Mouse (Mus musculus): ENCODE results near the gene Tmem123. TPM values are rescaled to one million over a fixed set of nuclear protein-coding genes. Genes with fewer than 3 reads are reported as not detected.
A peak's percentile ranks its signal among the peaks of the same experiment; 100 is the strongest.

Tmem123 gene
- polyA plus RNA-seq, 1 experiment = 0.63 TPM

DNA sequence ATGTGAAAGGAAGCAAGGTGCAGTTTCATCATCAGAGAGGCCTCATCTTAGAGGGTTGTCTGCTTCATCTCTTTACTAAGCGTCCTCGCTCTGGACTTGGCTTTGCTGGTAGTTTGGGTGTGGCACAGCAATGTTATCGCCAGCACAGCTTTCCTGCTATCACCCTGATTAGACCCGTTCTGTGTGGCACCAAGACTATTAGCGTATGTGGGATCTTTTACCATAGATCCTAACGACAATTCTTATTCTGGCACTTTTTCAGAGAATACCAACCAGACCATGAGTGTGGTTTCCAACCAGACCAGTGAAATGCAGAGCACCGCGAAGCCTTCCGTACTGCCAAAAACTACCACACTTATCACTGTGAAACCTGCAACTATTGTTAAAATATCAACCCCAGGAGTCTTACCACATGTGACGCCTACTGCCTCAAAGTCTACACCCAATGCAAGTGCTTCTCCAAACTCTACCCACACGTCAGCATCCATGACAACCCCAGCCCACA is 26.8 kb downstream of the Tmem123 start:
- peak overlapping the region; percentile 23 for H3K4me3 ChIP-seq (replicated peaks)
- no peaks in the 10 kb centered on the region for H3K27me3 ChIP-seq (ENCODE audit: control insufficient read depth)
- peaks cover 49% of the 10 kb centered on the region for H3K4me1 ChIP-seq (ENCODE audit: control insufficient read depth)
- peaks cover 70% of the 10 kb centered on the region for H3K36me3 ChIP-seq (ENCODE audit: control insufficient read depth)
- H3K9me3 ChIP-seq (ENCODE audit: control insufficient read depth, low read length) = no peaks in the 10 kb centered on the region
- TF ChIP-seq TAL1 (IDR thresholded peaks at IDR 0.05; ENCODE audit: low read length) (peak; percentile 65; the same call in 2 of the 3 replicates), GATA1 (IDR thresholded peaks at IDR 0.05; ENCODE audit: low read length) (peak; percentile 79)

DNA sequence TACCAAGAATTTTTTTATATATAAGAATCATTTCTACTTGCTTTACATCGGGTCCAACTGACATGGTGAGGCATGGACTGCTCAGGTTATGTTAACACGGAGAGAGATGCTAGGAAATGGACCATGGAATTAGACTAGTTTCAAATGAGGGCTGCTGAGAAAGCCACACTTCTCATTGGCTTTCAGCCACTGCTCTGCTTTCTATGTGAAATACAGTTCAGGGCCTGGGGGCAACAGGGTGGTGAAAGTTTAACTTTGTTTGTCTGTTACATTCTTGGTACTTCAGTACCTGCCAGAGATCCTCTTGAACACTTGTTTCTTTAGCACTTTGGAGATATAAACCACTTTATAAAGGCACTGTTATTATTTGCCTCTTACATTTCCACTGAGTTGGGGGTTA is 29.7 kb downstream of the Tmem123 start:
- no peak for TF ChIP-seq TAL1 (IDR thresholded peaks at IDR 0.05; ENCODE audit: low read length)
- no peak for TF ChIP-seq GATA1 (IDR thresholded peaks at IDR 0.05; ENCODE audit: low read length)
- H3K36me3 ChIP-seq (ENCODE audit: control insufficient read depth) = peaks cover 60% of the 10 kb centered on the region
- peaks cover 42% of the 10 kb centered on the region for H3K4me1 ChIP-seq (ENCODE audit: control insufficient read depth)
- no peaks in the 10 kb centered on the region for H3K27me3 ChIP-seq (ENCODE audit: control insufficient read depth)
- H3K4me3 ChIP-seq (replicated peaks) = no peak overlapping the region
- no peaks in the 10 kb centered on the region for H3K9me3 ChIP-seq (ENCODE audit: control insufficient read depth, low read length)

DNA sequence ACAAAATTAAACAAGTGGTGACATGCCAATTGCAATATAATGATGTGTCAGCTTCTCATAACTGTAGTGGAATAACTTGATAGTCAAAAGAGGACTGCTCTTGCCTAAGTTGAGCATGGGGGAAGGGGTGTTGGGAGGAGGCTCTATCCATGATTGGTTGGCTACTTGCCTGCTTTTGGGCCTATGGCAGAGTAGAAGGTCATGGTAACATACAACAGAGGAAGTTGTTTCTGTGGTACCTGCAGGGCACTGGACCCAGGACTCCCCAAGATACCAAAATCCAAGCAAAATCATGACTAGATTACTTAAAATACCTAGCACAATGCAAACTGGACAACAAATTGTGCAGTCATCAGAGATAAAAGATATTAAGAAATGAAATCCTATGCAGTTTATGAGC is 31.7 kb downstream of the Tmem123 start:
- Histone ChIP-seq H3K4me1 (ENCODE audit: control insufficient read depth) (peaks cover 24% of the 10 kb centered on the region), H3K4me3 (replicated peaks) (no peak overlapping the region), H3K9me3 (ENCODE audit: control insufficient read depth, low read length) (no peaks in the 10 kb centered on the region), H3K36me3 (ENCODE audit: control insufficient read depth) (peaks cover 53% of the 10 kb centered on the region), H3K27me3 (ENCODE audit: control insufficient read depth) (no peaks in the 10 kb centered on the region)
- no peak for TF ChIP-seq TAL1 (IDR thresholded peaks at IDR 0.05; ENCODE audit: low read length)
- TF ChIP-seq GATA1 (IDR thresholded peaks at IDR 0.05; ENCODE audit: low read length) = no peak

DNA sequence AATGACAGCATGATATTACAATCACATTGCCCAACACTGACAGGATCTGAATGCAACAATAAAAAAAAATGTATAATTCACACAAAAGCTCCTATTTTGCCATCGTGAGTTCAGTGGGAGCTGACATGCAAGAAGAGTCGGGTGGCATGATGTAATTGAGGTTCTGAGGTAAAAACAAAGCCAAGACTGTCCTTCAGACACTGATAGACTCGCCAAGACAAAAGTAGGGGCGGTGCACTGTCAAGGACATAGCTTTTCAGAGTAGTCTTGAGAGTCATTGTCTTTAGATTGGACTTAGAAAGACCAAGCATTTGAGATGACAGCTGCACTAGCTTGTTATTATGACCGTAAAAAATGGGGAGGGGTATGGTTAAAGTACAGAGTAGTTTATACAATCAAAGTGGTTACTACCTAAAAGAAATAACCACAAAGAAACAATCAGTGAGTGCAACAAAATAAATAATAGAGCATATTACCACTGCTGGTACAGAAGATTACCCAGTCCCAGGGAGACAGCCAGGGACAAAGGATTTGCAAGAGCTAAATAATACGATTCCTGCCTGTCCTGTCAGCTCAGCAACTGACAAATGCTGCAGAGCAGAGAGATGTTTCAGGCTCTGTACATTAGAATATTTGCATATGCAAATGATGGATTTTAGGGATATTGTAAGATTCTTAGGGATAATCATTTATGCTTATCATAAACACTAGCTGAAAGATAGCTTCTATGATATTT is 32.5 kb downstream of the Tmem123 start:
- Histone ChIP-seq H3K4me1 (ENCODE audit: control insufficient read depth) (peaks cover 17% of the 10 kb centered on the region), H3K9me3 (ENCODE audit: control insufficient read depth, low read length) (no peaks in the 10 kb centered on the region), H3K4me3 (replicated peaks) (no peak overlapping the region), H3K27me3 (ENCODE audit: control insufficient read depth) (no peaks in the 10 kb centered on the region), H3K36me3 (ENCODE audit: control insufficient read depth) (peaks cover 46% of the 10 kb centered on the region)
- no peak for TF ChIP-seq GATA1 (IDR thresholded peaks at IDR 0.05; ENCODE audit: low read length)
- no peak for TF ChIP-seq TAL1 (IDR thresholded peaks at IDR 0.05; ENCODE audit: low read length)

DNA sequence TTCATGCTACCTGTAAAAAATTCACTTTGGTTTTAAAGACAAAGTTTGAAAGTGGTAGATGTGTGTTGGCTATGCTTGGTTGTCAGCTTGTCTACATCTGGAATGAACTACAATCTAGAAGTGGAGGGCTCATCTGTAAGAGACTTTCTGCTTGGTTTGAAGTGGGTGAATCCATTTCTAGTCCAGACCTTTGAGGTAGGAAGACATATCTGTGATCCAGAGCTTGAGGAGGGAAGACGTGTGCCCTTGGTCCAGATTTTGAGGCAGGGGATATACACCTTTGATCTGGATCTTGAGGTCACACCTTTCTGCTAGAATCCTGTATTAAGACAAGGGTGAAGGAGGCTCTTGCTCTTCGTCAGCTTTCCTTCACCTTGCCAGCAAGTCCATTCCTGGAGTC is 33.7 kb downstream of the Tmem123 start:
- Histone ChIP-seq H3K4me1 (ENCODE audit: control insufficient read depth) (peaks cover 8% of the 10 kb centered on the region), H3K9me3 (ENCODE audit: control insufficient read depth, low read length) (no peaks in the 10 kb centered on the region), H3K27me3 (ENCODE audit: control insufficient read depth) (no peaks in the 10 kb centered on the region), H3K36me3 (ENCODE audit: control insufficient read depth) (peaks cover 35% of the 10 kb centered on the region), H3K4me3 (replicated peaks) (no peak overlapping the region)
- TF ChIP-seq GATA1 (IDR thresholded peaks at IDR 0.05; ENCODE audit: low read length) = no peak
- TF ChIP-seq TAL1 (IDR thresholded peaks at IDR 0.05; ENCODE audit: low read length) = no peak

DNA sequence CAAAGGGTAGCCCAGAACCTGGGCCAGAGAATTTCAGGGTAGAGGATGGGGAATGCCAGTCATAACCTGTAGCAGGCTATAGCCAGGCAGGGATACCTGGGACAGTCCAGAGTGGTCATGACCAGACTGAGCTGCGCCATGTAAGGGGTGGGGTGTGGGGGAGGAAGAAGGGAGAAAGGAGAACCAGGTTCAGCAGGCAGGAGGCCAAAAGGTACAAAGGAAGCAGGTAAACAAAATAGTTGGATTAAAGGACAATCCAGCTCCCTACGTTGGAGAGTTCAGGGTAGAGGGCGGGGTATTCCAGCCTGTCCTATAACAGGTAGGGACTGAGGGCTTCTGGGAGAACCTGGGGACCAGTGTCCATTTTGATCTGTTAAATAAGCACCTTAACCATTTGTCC is 34.7 kb downstream of the Tmem123 start:
- H3K9me3 ChIP-seq (ENCODE audit: control insufficient read depth, low read length) = no peaks in the 10 kb centered on the region
- peaks cover 27% of the 10 kb centered on the region for H3K36me3 ChIP-seq (ENCODE audit: control insufficient read depth)
- no peaks in the 10 kb centered on the region for H3K27me3 ChIP-seq (ENCODE audit: control insufficient read depth)
- no peak for TF ChIP-seq GATA1 (IDR thresholded peaks at IDR 0.05; ENCODE audit: low read length)
- no peak for TF ChIP-seq TAL1 (IDR thresholded peaks at IDR 0.05; ENCODE audit: low read length)
- peaks cover 8% of the 10 kb centered on the region for H3K4me1 ChIP-seq (ENCODE audit: control insufficient read depth)
- no peak overlapping the region for H3K4me3 ChIP-seq (replicated peaks)

DNA sequence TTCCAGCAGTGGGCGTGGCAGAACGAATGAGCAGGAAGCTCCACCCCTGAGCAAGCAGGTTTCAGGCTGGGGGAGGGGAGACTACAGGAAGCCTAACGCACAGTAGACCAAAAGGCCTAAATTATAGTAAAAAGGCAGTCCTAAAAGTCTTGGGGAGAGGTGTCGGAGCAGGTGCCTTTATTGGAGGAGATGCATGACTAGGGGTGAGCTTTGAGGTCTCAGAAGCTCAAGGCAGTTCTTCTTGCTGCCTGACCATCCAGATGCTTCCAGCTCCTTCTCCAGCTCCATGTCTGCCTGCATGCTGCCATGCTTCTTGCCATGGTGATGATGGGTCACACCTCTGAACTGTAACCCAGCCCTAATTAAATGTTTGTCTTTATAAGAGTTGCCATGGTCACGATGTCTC is 41.3 kb downstream of the Tmem123 start:
- no peaks in the 10 kb centered on the region for H3K9me3 ChIP-seq (ENCODE audit: control insufficient read depth, low read length)
- TF ChIP-seq GATA1 (IDR thresholded peaks at IDR 0.05; ENCODE audit: low read length) = no peak
- TF ChIP-seq TAL1 (IDR thresholded peaks at IDR 0.05; ENCODE audit: low read length) = no peak
- H3K4me3 ChIP-seq (replicated peaks) = peak overlapping the region; percentile 52

DNA sequence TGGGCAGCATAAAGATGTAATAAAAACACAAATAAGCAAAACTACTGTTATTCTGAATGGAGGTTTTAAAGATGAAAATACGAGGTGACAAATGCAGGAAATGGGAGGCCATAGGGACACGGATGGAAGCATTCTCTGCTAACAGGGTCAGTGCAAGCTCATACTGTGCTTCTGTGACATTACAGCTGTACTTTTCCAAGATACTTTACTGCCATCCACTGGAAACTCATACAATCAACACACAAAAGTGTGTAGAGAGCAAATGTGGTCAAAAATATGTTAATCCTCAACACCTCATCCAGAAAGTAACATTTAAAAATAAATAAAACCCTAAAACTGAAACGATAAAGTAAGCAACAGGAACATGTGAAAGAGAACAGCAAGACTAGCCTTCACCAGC is 58.9 kb downstream of the Tmem123 start:
- no peaks in the 10 kb centered on the region for H3K9me3 ChIP-seq (ENCODE audit: control insufficient read depth, low read length)
- H3K27me3 ChIP-seq (ENCODE audit: control insufficient read depth) = no peaks in the 10 kb centered on the region
- TF ChIP-seq GATA1 (IDR thresholded peaks at IDR 0.05; ENCODE audit: low read length) = no peak
- no peak for TF ChIP-seq TAL1 (IDR thresholded peaks at IDR 0.05; ENCODE audit: low read length)
- peaks cover 27% of the 10 kb centered on the region for H3K4me1 ChIP-seq (ENCODE audit: control insufficient read depth)
- H3K4me3 ChIP-seq (replicated peaks) = no peak overlapping the region
- peaks cover 75% of the 10 kb centered on the region for H3K36me3 ChIP-seq (ENCODE audit: control insufficient read depth)

More for the DNA sequence above, 41.3 kb downstream of the Tmem123 start:
- Histone ChIP-seq H3K27me3 (ENCODE audit: control insufficient read depth) (no peaks in the 10 kb centered on the region), H3K4me1 (ENCODE audit: control insufficient read depth) (peaks cover 4% of the 10 kb centered on the region), H3K36me3 (ENCODE audit: control insufficient read depth) (no peaks in the 10 kb centered on the region)

DNA sequence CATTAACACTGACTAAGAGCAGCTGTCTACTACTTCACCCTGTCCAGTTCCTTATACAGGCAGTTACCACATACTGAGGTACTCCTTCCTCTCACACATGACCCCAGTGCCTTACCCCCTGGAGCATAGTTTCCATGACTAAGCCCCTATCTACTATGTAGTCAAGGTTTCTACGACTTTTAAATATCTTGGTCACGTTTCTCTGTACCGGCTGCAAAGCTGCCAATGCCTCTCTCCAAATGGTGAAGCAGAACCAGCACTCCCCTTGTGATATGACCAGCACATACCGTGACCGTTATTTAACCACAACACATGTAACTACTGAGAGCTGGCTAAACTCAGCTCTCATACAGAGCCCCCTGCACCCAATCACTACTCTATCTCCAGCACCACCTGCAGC is 61.1 kb downstream of the Tmem123 start:
- Histone ChIP-seq H3K27me3 (ENCODE audit: control insufficient read depth) (no peaks in the 10 kb centered on the region), H3K4me3 (replicated peaks) (no peak overlapping the region), H3K9me3 (ENCODE audit: control insufficient read depth, low read length) (no peaks in the 10 kb centered on the region), H3K36me3 (ENCODE audit: control insufficient read depth) (peaks cover 61% of the 10 kb centered on the region), H3K4me1 (ENCODE audit: control insufficient read depth) (peaks cover 45% of the 10 kb centered on the region)
- TF ChIP-seq TAL1 (IDR thresholded peaks at IDR 0.05; ENCODE audit: low read length) (no peak), GATA1 (IDR thresholded peaks at IDR 0.05; ENCODE audit: low read length) (no peak)

Measured in erythroblast, embryonic 14.5 days (primary cell).